Mouse (Mus musculus) heart, postnatal 14 days (tissue): ENCODE measurements at regions not wholly inside any gene's neighbourhood (a gene's known extent, or its start where the extent isn't known, plus 50 kb on each side); places are given as distances from the start of the nearest gene placed in this dataset.

Experiments
- DNase-seq, 2 experiments: peaks; one replicate each; pipeline ENCODE4 v3.0.0; 2021 to 2022
- intact Hi-C: fragments of 180-260 bp; cut with DNase I; formaldehyde crosslinking; loops from one replicate; pipeline ENCODE4 v1.15.1; 2025

DNA sequence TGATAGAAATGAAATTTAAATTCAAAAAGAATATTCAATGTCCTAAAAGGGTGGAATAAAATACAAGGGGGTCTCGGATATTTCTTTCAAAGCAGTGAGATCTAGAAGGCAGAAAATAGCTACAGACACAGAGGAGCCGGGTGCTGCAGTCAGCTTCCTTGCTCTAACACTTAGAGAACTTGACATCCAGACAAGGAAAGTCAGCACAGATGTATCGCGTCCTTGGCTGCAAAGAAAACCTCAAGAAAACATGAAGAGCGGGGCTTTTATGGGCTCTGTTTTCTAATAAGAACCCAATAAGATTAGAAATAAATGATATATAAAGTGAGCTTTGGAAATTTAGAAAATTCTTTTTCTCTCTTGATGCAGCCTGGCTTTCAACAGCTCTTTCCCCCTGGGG lies 53.1 kb upstream of the Glis3 start:
- DNase-seq = no peak

DNA sequence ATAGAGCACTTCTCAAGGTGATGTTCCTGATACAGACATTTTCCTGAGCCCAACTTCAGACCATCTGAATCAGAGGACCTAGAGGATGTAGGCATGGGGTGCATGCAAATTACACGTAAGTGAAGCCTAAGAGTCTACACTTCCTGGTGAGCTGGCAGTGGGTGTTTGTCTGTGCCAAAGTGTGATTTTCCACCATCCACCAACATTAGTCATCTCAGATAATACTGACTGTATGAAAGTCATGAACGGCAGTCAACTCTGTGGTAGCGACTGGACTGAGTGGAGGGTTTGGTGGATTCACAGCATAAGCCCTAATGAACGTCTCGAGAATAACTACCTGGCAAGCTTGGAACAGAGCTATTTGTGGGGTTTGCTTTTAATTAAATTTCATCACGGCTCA lies 53.9 kb upstream of the Glis3 start:
- no peak for DNase-seq
- intact Hi-C loops = no loop called here

More for the DNA sequence above, 53.1 kb upstream of the Glis3 start:
- intact Hi-C loops = no loop called here

DNA sequence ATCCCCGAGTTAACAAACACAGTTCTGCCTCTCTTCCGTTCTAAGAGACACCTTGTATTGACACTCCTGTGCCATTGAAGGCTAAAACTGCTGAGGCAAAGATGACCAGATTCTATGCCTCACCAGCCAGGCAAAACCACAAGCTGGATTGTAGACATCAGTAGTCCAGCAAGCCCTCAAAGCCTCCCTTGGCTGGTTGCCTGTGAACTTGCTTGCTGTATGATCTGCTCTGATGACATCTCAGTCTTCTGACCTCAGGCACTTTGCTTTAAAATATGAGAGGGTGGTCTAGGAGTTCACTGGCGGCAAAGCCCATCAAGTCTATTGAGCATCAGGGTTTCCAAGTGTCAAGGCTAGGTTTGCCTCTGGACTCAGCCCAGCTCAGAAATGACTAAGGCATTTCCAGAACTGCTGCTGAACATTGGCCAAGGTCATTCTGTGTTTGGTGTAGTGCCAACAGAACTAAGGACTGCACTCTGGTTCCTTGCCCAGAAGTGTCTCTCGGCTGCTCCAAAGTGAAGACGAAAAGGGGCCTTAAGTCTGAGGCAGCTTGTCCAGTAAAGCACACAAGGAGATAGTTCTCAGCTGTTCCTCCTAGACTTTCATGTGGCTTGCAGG lies 63.4 kb upstream of the Glis3 start:
- DNase-seq = peak; percentile 48 to 69
- intact Hi-C loops = no loop called here

DNA sequence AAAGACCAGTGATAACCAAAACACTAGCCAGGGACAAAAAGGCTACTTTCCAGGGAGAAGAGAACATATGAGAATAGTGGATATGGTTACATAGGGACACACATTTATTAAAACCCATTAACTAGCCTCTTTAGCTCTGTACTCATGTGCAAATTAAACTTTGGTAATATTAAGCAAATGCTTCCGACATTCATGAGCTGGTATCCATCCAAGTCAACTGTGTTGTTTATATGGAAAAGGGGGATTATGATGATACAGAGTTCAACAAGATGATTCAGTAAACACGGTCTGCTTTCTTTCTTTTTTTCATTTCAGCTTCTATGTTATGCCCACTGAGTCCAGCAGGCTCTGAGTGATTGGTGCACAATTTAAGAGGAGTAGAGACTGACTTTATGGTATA lies 65.2 kb upstream of the Glis3 start:
- intact Hi-C loops = no loop called here

DNA sequence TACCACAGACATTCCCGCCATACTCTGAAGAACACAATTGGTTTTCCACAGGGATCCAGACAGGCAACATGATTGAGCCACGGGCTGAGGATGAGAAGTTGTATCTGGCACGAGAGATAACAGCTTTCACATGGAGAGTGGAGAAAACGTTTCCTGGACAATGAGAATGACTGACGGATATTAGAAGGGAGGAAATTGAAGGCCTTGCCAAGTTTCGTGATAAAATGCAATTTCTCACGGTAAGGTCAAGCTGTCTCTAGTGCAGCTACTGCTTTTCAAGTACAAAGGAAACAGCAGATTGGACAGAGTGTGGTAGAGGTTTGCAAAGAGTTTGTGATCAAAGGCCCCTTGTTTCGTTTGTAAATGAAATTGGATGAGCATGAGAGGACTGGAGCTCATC lies 65.7 kb upstream of the Glis3 start:
- intact Hi-C loops = no loop called here

More for the DNA sequence above, 65.2 kb upstream of the Glis3 start:
- no peak for DNase-seq

DNA sequence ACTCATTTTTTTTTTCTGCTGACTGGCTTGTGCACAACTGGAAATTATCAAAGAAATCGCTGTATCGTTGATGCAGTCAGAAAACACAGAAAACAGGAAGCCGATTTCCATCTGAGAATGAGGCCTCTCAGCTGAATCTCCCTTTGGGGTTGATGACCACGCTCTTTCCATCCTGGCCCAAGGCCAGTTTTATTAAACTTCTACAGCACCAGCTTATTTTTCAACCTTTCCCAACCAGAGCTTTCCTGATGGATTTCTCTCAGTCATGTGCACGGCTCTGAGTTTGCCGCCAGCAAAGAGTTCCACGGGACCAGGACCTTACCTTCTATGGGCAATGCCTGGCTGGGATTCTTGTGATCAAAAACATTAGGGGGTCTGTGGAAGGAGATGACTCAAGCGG lies 71.2 kb upstream of the Glis3 start:
- intact Hi-C loops = loop anchor here (10.0 kb wide), 1 partner anchor 586 kb away; no protein-coding TSS in a partner anchor
- DNase-seq = no peak

More for the DNA sequence above, 65.7 kb upstream of the Glis3 start:
- no peak for DNase-seq

DNA sequence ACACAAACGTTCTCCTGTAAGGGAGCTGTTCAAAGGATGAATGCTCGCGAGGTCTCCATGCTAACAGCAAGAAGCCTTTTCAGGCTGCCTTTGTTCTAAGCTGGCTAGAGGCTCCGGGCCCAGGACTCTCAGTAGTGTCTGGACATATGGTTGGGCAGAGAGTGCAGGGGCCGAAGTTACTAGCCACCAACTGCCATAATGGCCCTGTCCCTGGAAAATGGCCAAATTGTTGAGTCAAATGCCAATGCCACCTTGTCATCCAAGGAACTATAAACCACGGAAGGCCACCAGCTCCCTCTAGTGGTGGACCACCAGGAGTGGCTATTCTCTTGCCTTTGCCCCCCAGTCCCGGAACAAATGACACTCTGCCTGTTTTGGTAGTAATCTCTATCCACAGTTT lies 76.0 kb upstream of the Slc1a1 start:
- DNase-seq = peak; percentile 52 to 71
- intact Hi-C loops = loop anchor here (2.0 to 10.0 kb wide), 2 partner anchors 62 to 594 kb away; no protein-coding TSS in a partner anchor

DNA sequence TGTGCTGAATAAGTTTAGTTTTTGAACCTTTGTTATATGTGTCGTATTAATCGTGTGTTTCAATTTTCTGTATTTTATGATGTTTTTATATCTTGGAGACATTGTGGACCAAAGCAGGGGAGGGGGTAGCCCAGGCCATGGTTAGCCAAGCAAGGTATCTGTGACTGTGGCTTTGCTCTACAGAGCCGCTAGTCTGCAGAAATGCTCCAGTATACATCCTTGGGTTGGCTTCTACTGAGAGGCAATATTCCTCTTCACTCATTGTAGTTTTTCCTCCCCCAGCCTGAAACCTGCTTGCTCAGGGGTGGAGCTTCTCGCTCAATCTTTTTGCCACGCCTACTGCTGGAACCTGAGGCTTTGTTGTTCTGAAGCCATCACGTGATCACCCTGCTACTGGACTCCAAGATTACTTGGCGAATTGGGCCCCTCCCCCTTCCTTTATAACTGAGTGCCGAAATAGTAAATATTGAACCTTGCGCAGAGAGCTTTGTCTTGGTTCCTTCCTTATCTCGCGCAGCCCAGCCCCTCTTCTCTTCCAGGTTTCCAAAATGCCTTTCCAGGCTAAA lies 70.0 kb upstream of the Slc1a1 start:
- no peak for DNase-seq
- intact Hi-C loops = loop anchor here (10.0 kb wide), 1 partner anchor 1320 kb away; no protein-coding TSS in a partner anchor

DNA sequence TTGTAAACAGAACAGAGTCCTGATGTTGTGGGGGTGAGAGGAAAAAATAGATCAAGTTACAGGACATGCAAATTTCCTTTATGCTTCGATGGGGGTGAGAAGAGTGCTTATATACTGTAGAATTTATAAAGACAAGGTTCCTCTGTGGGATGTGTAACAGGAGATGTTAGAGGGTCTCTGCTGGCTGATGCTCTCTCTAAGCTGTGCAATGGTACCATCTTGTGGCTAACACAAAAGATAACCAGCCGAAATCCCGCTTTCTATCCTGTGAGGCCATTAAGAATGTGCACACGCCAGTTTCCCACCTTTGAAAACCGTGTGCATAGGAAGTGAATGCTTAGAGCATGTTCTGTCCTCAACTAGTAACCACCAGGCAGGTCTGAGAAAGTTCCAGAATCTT lies 66.6 kb upstream of the Slc1a1 start:
- intact Hi-C loops = loop anchor here (10.0 kb wide), 1 partner anchor 1323 kb away; no protein-coding TSS in a partner anchor
- DNase-seq = no peak

DNA sequence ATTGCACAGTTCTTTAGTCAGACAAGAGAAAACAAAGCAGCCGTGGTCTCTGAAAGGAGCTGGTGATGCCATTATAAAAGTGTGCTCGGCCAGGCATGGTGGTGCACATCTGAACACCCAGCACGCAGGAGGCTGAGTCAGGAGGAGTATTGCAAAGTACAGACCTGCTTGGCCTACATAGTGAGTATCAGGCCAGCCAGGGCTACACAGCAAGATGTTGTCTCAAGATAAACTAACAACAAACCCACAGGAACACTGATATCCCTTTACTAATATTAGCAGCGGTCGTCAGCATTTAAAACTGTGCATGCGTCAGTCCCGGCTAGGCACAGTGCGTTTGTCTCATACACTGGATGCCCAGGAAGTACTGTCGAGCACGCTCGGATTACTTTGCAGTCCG lies 64.4 kb upstream of the Slc1a1 start:
- intact Hi-C loops = loop anchor here (10.0 kb wide), 1 partner anchor 734 kb away; no protein-coding TSS in a partner anchor

DNA sequence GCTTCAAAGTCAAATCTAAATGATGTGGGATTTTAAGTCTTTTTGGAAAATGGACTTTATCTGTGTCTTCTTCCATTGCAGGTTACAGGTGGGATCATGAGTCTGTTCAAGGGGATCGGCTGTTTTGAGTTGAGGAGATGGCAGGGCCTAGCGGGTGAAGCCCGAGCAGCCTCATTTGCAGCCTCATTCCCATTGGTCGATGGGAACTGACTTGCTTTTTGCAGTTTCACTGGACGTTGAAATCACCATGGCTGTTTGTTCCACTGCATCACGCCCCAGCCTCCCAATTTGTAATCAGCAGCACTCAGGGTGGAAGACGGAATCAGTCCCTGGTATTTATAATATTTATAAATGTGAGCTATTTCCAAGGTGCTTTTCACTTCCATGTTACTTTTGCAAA lies 63.0 kb upstream of the Slc1a1 start:
- intact Hi-C loops = loop anchor here (10.0 kb wide), 1 partner anchor 733 kb away; no protein-coding TSS in a partner anchor

More for the DNA sequence above, 64.4 kb upstream of the Slc1a1 start:
- no peak for DNase-seq

DNA sequence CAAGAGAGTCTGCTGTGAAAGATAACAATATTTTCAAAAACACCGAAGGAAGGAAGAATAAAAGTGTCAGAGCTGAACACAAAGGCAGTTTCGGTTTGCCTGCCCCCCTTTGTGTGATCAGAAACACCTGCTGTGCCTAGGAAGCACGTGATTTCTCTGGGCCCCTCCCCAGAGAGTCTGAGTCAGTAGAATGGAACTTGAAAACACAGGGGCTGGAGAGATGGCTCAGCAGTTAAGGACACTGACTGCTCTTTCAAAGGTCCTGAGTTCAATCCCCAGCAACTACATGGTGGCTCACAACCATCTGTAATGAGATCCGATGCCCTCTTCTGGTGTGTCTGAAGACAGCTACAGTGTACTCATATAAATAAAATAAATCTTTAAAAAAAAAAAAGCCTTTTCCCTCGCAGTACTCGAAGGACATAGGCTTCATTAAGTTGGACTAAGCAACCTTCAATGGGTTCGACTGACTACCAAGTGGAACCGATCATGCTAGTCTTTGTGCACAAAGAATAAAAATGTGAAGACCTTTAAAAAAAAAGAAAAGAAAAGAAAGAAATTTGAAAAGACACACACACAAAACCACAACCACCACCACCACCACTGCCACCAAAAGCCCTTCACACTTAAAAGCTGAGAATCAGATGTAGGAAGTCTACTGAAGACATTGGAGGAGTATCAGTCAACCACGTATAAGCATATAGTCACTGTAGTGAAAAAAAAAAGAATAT lies 61.8 kb upstream of the Slc1a1 start:
- intact Hi-C loops = loop anchor here (10.0 kb wide), 1 partner anchor 732 kb away; no protein-coding TSS in a partner anchor
- no peak for DNase-seq

More for the DNA sequence above, 63.0 kb upstream of the Slc1a1 start:
- DNase-seq = no peak

DNA sequence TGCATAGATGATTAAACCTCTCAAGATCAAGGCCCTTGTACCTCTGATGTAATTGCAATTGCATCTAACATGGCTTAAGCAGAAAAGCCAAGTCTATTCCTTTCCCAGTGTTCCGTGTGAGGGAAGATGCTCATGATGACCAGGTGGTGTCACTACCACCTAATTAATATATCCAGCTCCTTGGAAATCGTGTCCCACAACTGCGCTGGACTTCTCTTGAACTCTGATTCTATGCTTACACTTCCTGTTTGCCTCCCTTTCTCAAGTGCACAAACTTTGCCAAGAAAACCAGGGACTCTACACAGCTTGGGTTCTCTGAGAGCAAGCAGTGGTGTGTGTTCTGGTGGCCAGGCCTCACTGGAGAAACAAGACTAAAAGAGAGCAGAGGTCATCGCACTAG lies 58.0 kb upstream of the Slc1a1 start:
- intact Hi-C loops = loop anchor here (1.0 to 10.0 kb wide), 6 partner anchors 106 to 728 kb away; partner anchors contain the start of genes 4430402I18Rik and Jak2
- DNase-seq = peak in 1 of 2 experiments; percentile 18

DNA sequence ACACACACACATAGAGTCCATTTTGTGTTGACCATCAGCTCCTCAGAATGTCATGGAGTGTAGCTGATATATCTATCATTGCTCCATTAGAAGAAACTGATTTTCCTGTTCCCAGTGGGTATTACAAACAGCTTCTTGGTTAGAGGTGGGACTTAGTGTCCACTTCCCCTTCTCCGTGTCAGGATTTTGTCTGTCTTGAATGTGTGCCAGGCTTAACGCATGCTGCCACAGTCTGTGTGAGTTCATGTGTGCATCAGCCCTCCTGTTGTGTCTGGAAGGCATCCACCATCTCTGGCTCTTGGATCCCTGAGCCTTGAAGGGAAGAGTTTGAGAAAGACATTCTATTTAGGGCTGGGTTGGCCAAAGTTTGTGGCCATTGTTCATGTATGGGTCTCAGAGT lies 57.2 kb upstream of the Slc1a1 start:
- no peak for DNase-seq
- intact Hi-C loops = loop anchor here (2.0 to 10.0 kb wide), 5 partner anchors 105 to 727 kb away; partner anchors contain the start of genes 4430402I18Rik and Jak2

DNA sequence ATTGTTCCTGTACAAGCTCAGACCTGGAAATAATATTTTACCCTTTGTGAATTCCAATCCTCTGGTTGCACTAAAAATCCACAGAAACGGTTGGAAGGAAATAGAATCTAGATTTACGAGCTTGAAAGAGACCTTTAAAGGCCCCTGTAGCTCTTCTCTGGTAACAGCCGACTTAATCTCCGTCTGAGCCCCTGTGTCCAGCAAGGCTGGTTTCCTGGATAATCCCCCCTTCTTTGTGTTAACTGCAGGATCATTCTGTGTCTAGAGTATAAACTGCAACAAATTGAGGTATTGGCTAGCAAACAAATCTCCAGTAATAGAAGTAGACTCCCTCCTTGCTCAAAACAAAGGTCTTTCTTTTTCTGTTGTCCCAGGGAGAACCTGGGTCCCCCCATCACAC lies 56.5 kb upstream of the Slc1a1 start:
- intact Hi-C loops = loop anchor here (5.0 to 10.0 kb wide), 4 partner anchors 189 to 726 kb away; partner anchors contain the start of genes 4430402I18Rik and Jak2
- DNase-seq = no peak

DNA sequence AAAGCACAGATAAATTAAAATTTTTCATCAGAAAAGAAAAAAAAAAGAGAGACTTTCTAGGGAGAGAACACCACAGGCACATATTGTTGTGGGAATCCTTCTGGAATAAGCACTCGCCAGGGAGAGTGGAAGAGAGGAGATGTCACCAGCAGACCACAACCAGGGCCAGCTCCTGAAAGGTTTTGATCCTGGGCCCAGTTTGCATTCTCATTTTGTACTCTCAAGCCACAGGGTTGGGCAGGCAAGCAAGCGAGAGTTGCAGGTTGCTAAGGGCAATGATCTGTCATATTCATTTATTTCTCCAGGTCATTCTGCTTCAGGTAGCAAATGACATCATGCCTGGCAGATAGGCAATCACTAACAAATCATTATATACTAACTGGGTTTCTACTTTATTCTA lies 52.9 kb upstream of the Slc1a1 start:
- no peak for DNase-seq
- intact Hi-C loops = no loop called here
